Mouse (Mus musculus) E14TG2a.4 (cell line): Measurements from ENCODE around the gene Tarsl2.

Experiments
- CTCF ChIP-seq: conservative IDR thresholded peaks from 2 replicates; pipeline ENCODE4 v1.5.1; 2014; ENCODE audit warnings: low read length
- NANOG ChIP-seq: IDR thresholded peaks from 2 replicates; pipeline ENCODE4 v1.6.1; 2014; ENCODE audit warnings: borderline replicate concordance, low read length, mixed read lengths

GRCm38 (mm10) chr7:65657490-65658120, 12.9 kb downstream of the Tarsl2 start:
- TF ChIP-seq CTCF (no peak), NANOG (no peak)
